Mouse (Mus musculus) erythroblast, adult 5-6 weeks (primary cell): Measurements from ENCODE around the gene Tmem87a. TPM values are rescaled to one million over a fixed set of nuclear protein-coding genes. Genes with fewer than 3 reads are reported as not detected.

ENCODE experiments used
- ATAC-seq: replicated peaks from 2 replicates; pipeline ENCODE4 v1.8.0; 2016; ENCODE audit warnings: moderate number of reproducible peaks, mild to moderate bottlenecking, moderate TSS enrichment, inconsistent platforms; ENCODE audit not compliant: poor library complexity, low FRiP score, severe bottlenecking
- total RNA-seq, 2 experiments: library from RNA; stranded (forward) in 1 of 2; stranded (reverse) in 1 of 2; fragments of 150-400 nt in 1 of 2; fragments of 200-764, 138-1000 nt in 1 of 2; gene quantifications; 2 replicates each; pipeline versions ENCODE4 v1.2.3 to v1.2.4; 2015 to 2017; ENCODE audit warnings: low replicate concordance in 2 of 2

The Tmem87a gene
- 7.1 and 16.3 TPM in 2 replicates for total RNA-seq (2015; ENCODE audit: low replicate concordance)
- 19.2 and 19.7 TPM in 2 replicates for total RNA-seq (2017; ENCODE audit: low replicate concordance)

DNA sequence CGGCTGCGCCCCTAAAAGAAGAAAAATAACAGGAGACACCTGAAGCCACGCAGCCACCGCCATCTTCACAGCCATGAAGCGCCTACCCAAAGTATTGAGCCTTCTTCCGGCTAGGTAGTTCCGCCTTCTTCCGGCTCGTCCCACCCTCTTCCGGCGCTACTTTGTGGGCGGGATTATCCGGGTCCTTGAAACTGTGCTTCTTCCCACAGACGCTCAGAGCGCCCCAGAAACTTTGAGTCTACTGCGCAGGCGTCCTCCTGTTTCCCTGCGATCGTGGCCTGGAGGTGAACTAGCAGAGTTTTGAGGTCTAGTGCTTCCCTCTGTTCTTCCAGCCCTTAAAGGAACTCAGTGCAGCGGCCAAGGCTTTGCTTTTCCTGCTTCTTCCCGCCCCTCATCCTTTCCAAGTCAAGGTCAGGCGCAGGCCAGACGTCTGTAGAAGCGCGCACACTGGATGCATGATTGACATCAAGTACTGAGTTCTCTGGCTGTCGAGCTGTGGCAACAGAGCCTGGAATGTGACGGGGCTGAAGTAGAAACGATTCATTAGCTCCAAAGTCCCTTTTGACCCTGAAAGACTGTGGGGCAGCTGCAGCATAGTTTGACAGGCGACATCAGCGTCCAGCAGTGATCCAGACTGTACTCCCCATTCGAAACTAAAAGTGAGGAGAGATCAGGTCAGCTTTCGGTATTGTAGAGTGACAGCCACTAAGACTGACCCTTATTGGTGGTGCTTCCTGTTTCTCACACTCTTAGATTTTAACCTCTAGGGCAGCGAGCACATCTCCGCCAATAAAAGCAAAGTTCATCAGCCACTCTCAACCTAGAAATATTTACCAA is at the start of gene Tmem87a:
Gene Tmem87a (minus strand): TSS at position 128 of the 837 bp plus-strand sequence.
- peak; percentile 95 for ATAC-seq

DNA sequence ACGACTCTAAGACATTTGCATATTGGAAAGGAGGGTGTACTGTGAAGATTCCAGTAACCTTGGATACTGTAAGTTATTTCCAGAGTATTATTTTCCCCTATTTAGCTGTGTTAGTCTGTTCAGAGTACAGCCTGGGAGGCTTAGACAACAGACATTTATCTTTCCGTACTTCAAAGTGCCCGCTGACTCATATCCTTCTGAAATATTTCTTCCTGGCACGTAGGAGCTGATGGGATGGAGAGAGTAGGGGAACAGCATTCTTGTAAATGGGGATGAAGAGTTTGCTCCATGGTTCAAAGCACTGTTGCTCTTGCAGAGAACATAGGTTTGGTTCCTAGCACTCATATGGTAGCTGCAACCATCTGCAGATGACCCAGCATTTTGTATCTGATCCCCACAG is 48.7 kb upstream of the Tmem87a start:
- ATAC-seq = no peak

GRCm38 (mm10) chr2:120450724-120451123 is 46.8 kb upstream of the Tmem87a start:
- no peak for ATAC-seq

- ATAC-seq = no peak
These were observed 43.4 kb upstream of the Tmem87a start for GRCm38 (mm10) chr2:120447306-120447705.

- peak; percentile 78 for ATAC-seq
These were observed 42.5 kb upstream of the Tmem87a start for GRCm38 (mm10) chr2:120446373-120446772.

GRCm38 (mm10) chr2:120444486-120444885 is 40.6 kb upstream of the Tmem87a start:
- no peak for ATAC-seq

GRCm38 (mm10) chr2:120424386-120424785 is 20.5 kb upstream of the Tmem87a start:
- no peak for ATAC-seq

DNA sequence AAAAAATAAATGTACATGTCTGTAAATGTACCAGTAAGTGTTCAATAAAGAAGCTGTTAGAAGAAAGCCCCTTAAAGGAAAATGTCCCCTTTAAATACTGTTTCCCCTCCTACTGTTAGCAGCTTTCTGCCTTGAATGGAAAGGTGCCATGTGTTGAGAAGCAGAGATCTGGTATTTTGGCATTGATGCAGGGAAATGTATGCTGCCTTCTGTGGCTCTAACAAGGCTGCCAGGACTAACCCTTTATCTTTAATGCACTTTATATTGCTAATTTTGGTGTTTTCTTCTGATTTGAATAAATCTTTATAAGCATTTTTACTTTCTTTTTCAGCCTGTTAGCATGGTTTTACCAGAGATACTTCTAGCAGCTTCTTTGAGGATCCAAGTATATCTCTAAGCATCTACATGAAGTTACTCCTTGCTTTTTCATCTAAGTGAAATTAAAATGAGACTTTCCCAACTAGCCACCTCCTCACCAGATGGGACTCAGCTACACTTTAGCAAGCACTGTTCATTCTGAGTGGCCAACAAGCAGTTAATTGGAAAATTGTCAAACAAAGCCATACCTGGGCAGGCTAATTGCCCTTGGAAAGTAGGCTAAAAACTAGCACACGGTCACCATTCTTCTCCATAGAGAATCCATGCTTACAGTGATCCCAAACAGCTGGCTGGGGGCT is 11.0 kb upstream of the Tmem87a start:
- no peak for ATAC-seq

DNA sequence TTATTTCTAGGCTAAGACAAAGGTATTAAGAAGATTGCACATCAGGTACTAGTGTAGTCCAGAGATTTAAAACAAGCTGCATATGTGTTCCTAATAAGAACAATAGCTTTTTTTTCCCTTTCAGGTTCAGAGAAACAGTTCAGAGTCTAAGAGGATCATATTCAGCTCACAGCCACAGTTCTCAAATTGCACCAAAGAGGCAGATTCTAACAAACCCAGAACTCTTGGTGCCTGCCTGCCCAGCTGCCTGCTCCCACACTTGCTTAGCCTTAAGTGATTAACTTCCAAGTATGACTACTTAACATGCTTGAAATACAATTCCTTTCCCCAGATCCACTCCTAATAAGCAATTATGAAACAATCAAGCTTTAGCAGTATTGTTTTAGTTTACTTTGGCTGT is 10.2 kb upstream of the Tmem87a start:
- ATAC-seq = no peak

DNA sequence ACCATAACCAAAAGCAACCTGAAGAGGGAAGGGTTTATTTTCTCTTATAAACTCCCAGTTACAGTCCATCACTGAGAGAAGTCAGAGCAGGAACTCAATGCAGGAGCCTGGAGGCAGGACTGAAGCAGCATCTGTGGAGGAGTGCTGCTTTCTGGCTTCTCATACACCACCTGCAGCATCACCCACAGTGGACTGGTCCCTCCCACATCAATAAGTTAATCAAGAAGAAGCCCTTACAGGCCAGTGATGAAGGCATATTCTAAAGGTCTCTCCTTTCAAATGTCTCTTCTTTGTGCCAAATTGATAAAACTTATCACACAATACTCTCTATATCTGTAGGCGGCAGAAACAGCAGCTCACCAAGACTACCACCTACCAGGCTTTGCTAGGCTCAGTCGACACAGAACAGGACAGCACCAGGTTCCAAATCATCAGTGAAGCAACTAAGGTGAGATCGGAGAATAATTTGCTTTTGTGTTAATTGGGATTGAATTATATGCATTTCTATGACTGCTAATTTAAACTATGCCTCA is 7.2 kb upstream of the Tmem87a start:
- peak; percentile 83 for ATAC-seq

DNA sequence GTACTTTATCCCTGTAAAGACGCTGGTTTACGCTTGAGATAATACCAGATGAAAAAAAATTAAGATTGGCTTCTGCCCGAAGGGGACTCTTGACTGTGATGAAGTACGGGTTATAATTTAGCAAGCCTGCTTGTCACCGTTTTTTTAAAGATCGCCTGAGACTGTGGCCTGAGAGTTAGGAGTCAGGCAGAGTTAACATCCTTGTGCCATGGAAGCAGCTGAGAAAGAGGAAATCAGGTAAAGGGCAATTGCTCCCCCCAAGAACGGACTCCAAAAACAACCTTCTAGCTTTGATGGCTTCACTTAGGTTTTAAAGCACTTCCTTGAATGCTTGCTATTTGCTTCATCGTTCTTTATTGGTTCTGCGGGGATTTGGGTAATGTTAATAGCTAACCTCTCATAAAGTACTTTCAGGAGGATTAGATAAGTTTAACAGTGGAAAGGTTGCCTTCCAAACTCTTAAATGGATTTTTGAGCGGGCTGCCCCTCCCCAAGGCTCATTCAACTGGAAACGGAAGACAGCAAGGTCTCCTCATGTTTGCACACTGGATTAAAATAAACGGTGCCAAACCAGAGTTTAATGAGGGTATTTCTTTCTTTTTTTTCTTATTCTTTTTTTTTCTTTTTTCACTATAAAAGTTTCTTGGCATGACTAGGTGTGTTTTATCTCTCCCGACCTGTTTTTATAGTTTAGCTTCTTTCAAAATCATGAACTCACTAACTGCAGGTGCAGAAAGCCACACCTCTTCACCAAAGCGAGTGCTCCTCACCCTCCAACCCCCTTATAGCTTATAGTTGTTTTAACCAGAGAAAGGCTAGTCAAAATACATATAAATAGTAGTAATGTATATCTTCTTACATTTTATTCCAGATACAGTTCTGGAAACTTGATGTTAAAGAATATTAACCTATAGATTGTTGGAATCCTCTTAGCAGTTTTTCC is 1.2 kb upstream of the Tmem87a start:
- peak; percentile 17; the same call in 1 of the 2 replicates for ATAC-seq

- ATAC-seq = peak; percentile 48
These were observed 294 bp downstream of the Tmem87a start, which contains the start of gene Ganc for GRCm38 (mm10) chr2:120403653-120403985. Gene Ganc, plus strand, starts transcription at chr2:120403896.

GRCm38 (mm10) chr2:120402813-120403212 is 1.1 kb downstream of the Tmem87a start:
- ATAC-seq = no peak

DNA sequence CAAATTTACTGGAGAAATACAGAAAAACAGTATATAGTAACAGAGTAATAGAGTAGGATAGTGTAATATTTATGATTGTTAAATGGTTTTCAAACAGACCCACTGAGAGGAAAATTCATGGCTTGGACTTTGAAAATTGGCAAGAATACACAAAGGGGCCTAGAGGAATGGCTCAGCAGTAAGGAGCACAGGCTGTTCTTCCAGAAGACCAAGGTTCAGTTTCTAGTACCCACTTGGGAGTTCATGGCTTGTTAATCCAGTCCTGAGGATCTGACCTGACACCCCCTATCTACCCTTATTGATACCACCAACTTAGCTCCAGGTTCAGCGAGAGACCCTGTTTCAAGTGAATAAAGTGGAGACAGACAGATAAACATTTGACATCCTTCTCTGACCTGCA is 6.0 kb downstream of the Tmem87a start:
- ATAC-seq = no peak

DNA sequence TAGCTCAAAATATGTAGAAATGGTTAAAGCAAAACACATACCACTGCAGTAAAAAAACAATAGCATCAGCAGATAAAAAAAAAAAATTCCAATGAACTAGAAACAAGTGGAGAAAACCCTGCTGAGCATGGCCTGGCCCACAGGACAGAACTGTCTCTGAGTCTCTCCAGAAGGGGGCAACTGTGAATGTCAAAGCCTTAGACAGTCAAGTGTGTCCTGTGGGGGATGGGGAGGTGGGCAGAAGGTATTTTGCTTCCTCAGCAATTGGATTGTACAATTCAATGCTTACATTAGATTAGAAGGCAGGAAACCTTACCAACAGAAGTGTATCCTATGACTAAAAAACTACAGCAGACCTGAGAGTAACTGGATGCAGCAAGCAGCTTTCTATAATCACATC is 11.5 kb downstream of the Tmem87a start:
- no peak for ATAC-seq

DNA sequence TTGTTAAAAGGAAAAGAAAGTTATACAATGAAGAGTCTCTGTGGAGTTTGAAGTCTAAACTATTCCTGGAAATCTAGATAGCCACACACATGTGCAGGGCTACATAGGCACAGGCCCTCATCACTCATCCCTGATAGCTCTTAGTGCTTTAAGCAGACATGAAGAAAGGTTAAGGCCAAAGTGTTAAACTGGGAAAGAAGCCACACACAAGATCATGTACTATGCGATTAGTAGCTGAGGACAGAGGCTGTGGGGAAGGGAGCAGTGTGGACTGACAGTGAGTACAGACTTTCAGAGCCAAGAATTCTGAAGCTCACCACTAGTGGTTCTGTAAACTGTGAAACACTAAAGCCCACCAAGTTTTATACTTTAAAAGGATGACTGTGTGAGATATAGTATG is 13.0 kb downstream of the Tmem87a start:
- ATAC-seq = no peak

DNA sequence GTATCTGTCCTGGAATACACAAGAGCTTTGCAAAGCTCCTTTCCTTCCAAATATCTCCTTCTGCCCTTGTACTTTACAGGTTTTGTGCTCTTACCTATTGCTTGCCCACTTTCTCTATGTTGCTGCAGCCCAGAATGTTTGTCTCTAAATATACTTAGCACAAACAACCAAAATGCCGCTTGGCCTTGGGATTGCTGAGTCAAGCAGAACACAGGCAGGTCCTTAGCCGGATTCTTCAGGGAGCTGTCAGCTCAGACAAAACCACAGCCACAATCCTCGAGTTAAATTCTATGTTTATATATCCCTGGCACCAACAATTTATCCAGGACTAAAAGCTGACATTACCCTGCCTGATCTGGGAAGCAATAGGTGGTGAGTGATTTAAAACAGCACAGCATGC is 14.5 kb downstream of the Tmem87a start:
- ATAC-seq = no peak

GRCm38 (mm10) chr2:120387291-120387690 is 16.6 kb downstream of the Tmem87a start:
- no peak for ATAC-seq

DNA sequence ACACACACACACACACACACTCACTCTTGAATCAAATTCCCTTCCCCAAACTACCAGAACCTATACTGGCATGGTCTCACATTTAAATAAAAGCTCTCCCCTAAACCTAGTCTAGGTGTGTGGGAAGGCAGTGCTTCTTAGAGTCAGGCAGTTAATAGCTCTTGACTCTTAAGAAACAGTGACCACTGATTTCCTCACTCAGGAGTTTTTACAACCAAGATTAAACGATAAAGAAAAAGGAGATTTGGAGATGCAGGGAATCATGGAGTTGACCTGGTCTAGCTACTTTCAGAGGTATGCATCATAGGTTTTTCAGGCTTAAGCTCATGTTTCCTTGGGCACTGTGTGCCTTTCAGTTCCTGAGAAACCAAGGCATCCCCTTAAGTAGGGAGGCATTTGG is 17.6 kb downstream of the Tmem87a start:
- ATAC-seq = no peak

DNA sequence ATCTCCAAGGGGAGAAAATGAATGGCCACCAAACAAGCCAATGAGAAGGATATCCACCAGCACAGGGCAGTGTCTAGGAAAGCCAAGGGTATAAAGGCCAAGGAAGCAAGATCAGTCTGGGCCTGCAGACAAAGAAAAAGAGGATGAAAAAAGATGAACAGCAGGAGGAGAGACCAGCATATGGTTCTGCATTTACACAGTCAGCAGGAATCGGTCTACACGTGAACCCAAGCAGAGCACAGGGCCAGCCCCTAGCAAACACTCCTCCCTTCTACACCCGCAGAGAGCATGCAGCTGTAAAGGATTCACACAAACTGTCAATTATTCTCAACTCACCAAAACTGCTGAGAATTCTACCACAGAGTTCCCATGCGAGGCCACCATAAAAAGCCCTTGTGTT is 30.1 kb downstream of the Tmem87a start:
- no peak for ATAC-seq
